Mouse (Mus musculus) forebrain, embryonic 10.5 days (tissue): Measurements from ENCODE around the gene Fgfr2. TPM values are rescaled to one million over a fixed set of nuclear protein-coding genes. Genes with fewer than 3 reads are reported as not detected.

Source experiments
- DNase-seq: peaks from one replicate; pipeline ENCODE4 v3.0.0-alpha.2; 2017; ENCODE audit warnings: low spot score; ENCODE audit errors: extremely low spot score
- H3K27ac ChIP-seq: fragments of 300-500 bp; sonication (generic); 2 replicates; pipeline ENCODE4 v1.5.1; 2016; ENCODE audit warnings: mild to moderate bottlenecking
- H3K27me3 ChIP-seq: fragments of 300-500 bp; sonication (generic); 2 replicates; pipeline ENCODE4 v1.6.1; 2016; ENCODE audit warnings: mild to moderate bottlenecking; ENCODE audit not compliant: poor library complexity, severe bottlenecking
- H3K36me3 ChIP-seq: fragments of 300-500 bp; sonication (generic); replicated peaks from 2 replicates; pipeline ENCODE4 v1.6.1; 2016; ENCODE audit warnings: mild to moderate bottlenecking, moderate library complexity
- H3K4me1 ChIP-seq: fragments of 300-500 bp; sonication (generic); 2 replicates; pipeline ENCODE4 v1.6.1; 2016
- H3K4me3 ChIP-seq: fragments of 300-500 bp; sonication (generic); 2 replicates; pipeline ENCODE4 v1.5.1; 2016; ENCODE audit warnings: mild to moderate bottlenecking, moderate library complexity
- H3K9me3 ChIP-seq: fragments of 300-500 bp; sonication (generic); 2 replicates; pipeline ENCODE4 v1.6.1; 2016; ENCODE audit warnings: mild to moderate bottlenecking, moderate library complexity
- WGBS: fragments of 180-500 bp; shearing (Covaris S2); methylation state at CpG from one replicate; pipeline ENCODE4 v1.1.7; 2016; 5-methylcytosine and 5-hydroxymethylcytosine counted together
- polyA plus RNA-seq: library from polyadenylated mRNA; unstranded; fragments of >200 nt; fragmentation: Nextera tagmentation; extraction: Ambion mirVana; gene quantifications from 2 replicates; pipeline ENCODE4 v1.2.1, GENCODE M21; 2016

Gene Fgfr2
- polyA plus RNA-seq, 1 experiment from 2014 or later = 55.7 TPM

DNA sequence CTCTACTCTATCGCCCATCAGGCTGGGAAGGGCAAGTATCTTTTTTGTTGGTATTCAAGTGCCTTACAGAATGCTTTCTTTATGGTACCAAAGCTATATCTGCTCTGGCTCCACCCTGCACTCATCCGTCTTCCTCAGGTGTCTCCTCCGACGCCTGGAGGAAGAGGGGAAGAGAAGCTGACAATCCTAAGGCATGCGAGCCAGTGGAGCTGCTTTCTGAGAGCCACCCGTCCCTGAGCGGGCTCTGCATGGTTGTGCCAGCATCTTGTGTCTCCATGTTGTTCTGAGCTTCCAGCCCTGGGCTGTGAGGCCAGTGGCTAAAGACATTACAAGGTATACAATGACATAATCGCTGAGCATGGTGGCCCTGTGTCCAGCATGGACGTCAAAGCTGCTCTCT lies 388.9 kb downstream of the Fgfr2 start:
- DNase-seq = no peak
- Histone ChIP-seq H3K9me3 (no peaks in the 10 kb centered on the region), H3K4me1 (peaks cover 77% of the 10 kb centered on the region), H3K4me3 (no peak overlapping the region), H3K36me3 (peaks cover 47% of the 10 kb centered on the region), H3K27me3 (peaks cover 31% of the 10 kb centered on the region), H3K27ac (peak overlapping the region; percentile 80)
- WGBS = 86% methylated on average over 9 of the region's 9 CpGs

DNA sequence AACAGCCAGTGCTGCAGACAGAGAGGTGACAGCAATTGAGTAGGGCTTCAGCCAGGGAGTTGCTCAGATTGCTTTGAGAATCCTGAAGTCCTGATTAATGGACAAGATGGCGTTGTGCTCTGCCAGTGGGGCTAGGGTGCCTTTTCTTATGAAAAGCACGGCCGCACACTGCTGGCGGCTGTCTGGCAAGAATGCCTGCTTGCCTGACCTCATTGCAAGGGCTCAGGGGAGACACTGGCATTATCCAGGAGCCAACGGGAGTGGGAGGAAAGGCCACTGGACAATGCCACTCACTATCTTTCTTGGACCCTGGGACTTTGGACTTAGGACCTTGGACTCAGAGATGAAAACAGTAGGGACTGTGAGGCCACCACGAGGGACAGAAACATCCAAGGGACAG lies 389.6 kb downstream of the Fgfr2 start:
- peaks cover 84% of the 10 kb centered on the region for H3K4me1 ChIP-seq
- 54% methylated on average over 6 of the region's 6 CpGs for WGBS

DNA sequence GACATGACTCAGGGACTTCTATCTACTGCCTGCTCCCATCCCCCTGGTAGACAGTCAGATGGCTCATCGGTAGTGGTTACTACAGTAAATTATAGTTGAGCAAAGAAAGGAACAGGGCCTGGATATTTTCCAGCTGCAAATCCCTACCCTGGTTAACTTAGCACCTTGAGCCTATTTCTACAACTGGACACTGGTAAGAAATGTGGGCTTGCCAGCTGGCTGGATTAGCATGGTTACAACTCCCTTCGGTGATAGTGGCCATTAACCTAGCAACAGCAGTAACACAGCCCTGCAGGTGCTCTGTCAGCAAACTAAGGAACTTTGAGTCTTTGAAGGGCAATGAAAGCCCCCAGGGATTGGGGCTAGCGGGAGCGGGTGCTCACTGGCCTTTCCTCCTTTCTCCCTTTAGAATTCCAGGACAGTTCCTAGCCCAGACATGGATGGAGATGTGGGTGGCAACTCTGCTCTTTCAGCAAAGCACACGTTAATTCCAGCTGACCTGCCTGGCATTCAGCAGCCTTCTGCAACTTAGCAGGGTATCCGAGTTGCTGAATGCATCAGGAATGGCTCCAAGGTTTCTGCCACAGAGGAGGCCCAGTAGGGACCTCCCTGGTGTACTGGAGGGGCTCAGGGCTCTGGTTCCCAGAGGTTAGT lies 390.9 kb downstream of the Fgfr2 start:
- 32% methylated on average over 6 of the region's 6 CpGs for WGBS
- Histone ChIP-seq H3K4me1 (peaks cover 97% of the 10 kb centered on the region), H3K4me3 (peak overlapping the region; percentile 20; the same call in 1 of the 2 replicates), H3K27me3 (peaks cover 46% of the 10 kb centered on the region), H3K27ac (peak overlapping the region; percentile 80), H3K36me3 (peaks cover 40% of the 10 kb centered on the region), H3K9me3 (no peaks in the 10 kb centered on the region)
- peak; percentile 60 for DNase-seq

More for the DNA sequence above, 389.6 kb downstream of the Fgfr2 start:
- H3K36me3 ChIP-seq = peaks cover 44% of the 10 kb centered on the region
- no peak for DNase-seq
- peak overlapping the region; percentile 80 for H3K27ac ChIP-seq
- H3K9me3 ChIP-seq = no peaks in the 10 kb centered on the region
- peaks cover 38% of the 10 kb centered on the region for H3K27me3 ChIP-seq
- no peak overlapping the region for H3K4me3 ChIP-seq

DNA sequence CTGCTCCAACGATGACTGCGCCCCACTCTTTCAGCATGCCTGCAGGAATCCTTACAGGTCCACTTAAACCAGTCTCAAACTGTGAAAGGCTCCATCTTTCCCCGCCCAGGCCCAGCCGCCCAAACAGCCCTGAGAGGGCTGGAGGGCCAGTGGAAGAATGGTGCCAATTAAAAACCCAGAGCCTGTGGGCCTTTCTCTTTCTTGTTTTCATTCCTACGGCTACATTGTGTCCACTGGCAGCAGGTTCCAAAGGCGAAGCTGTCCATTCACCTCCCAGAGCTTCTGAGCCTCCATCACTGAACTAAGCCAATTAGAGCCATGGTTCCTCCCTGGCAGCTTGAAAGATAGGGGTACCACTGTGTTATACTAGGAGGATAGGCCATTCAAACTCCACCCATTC lies 391.6 kb downstream of the Fgfr2 start:
- 26% methylated on average over 6 of the region's 6 CpGs for WGBS
- Histone ChIP-seq H3K4me3 (peak overlapping the region; percentile 10; the same call in 1 of the 2 replicates), H3K9me3 (no peaks in the 10 kb centered on the region), H3K27me3 (peaks cover 46% of the 10 kb centered on the region), H3K36me3 (peaks cover 35% of the 10 kb centered on the region), H3K4me1 (peaks cover 100% of the 10 kb centered on the region), H3K27ac (peak overlapping the region; percentile 80)
- DNase-seq = peak; percentile 83

DNA sequence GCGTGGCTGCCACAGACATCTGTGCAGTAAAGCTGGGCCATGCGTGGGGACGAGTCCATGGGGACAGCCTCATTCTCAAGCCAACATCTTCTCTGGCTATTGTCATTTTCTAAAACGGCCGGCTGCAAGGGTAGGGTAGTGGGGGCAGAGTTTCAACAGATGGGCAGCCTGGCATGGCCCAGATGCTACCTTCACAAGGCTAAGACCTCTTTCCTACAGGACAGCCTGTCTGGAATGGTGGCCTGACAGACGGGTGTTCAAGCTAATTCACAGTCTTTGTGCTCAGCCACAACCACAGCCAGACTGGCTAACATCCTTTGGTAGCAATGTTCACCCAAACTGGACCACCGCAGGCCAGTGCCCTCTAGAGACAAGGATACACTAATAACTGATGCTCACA lies 392.6 kb downstream of the Fgfr2 start:
- Histone ChIP-seq H3K27ac (peak overlapping the region; percentile 80), H3K4me1 (peaks cover 96% of the 10 kb centered on the region), H3K36me3 (peaks cover 32% of the 10 kb centered on the region), H3K27me3 (peaks cover 46% of the 10 kb centered on the region), H3K9me3 (no peaks in the 10 kb centered on the region), H3K4me3 (no peak overlapping the region)
- WGBS = 73% methylated on average over 7 of the region's 7 CpGs
- DNase-seq = no peak

DNA sequence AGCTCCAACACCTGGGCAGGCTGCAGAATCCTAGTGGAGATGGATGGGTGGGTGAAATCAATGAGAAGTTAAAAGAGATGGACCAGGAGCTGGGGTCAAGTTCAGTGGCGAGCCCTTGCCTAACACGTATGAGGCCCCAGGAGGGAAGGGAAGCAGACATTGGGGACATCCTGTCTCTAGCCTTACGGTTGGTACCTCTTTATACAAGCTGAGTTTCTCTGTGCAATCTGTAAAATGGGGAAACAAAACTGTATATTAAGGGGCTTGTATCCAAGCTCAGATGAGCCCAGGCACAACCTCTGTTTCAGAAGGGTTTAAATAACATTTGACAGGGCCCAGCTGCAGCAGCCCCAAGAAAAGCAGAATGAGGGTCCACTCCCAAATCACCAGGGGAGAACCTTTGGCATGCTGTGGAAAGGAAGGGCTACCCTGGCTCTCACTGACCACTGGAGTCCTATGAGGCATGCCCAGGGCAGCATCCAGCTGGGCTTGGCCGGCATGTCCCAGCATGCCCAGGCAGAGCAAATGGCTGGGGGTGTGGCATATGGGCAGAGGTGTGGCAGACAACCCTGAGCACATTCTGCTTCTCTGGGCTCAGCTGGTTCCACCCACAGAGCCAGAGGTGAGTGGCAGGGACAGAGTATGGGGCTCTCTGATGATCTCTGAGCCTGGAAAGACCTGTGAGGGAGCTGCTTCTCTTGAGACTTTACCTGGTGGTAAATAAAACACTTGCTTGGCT lies 393.9 kb downstream of the Fgfr2 start:
- DNase-seq = no peak
- Histone ChIP-seq H3K27me3 (peaks cover 35% of the 10 kb centered on the region), H3K4me1 (peaks cover 84% of the 10 kb centered on the region), H3K4me3 (no peak overlapping the region), H3K36me3 (peaks cover 26% of the 10 kb centered on the region), H3K9me3 (no peaks in the 10 kb centered on the region), H3K27ac (peak overlapping the region; percentile 80)
- 84% methylated on average over 4 of the region's 4 CpGs for WGBS

DNA sequence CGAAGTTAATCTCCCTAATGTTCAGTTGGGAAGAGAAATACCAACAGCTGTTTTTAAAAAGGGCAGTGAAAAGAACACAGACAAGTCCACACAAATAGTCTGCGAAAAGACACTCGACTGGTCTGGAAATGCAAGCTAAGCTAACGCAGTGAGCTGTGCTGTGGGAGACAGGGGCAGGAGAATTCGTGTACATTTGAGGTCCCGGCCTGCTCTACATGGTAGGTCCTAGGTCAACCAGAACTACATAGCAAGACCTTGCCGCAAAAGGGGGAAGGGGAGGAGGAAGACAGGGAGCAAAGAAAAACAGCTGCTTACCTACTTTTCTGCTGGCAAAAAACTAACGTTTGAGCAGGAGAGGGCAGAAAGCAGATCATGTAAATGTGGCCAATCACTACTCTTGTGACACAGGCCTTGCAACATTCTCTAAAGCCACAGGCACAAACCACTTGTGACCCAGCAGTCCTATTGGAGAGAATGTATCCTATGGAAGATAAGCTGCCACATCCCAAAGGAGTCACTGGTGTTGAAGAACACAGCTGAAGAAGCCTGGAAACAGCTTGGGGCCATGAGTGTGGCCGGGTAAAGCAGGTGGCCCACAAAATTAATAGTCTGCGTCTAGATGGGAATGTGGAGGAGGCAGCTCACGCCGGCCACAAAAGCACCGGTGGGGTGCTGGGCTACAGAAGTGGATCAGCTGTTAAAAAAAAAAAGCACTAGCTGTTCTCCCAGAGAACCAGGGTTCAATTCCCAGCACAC lies 396.9 kb downstream of the Fgfr2 start:
- peaks cover 76% of the 10 kb centered on the region for H3K4me1 ChIP-seq

DNA sequence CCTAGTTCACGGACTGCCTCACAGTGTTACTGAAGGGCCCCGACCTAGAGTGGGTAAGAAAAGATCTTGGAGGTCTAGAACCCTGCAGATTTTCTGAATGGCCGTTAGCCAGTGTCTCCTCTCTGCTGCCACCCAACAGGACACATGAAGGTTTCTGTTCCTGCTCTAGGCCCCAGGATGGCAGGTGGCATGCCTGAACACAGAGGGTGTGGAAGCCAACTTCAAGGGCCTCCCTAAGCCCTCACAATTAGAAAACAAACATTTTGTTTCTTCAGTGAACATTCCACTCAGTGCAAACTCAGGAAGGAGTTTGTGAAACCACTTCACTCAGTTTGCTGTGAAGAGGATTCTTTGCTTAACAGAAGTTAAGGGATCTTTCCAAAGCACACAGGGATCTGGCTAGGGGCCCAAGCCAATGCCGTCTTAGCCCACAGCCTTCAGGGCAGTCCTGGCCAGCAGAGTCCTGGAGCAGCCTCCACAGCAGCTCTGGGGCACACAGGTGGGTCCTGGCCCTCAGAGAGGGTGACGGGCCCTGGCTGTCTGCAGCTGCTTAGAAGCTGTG lies 398.6 kb downstream of the Fgfr2 start:
- WGBS = 95% methylated on average over 5 of the region's 5 CpGs
- H3K36me3 ChIP-seq = peaks cover 41% of the 10 kb centered on the region
- H3K4me1 ChIP-seq = peaks cover 76% of the 10 kb centered on the region
- H3K27ac ChIP-seq = peak overlapping the region; percentile 61
- no peak for DNase-seq
- H3K4me3 ChIP-seq = no peak overlapping the region
- peaks cover 23% of the 10 kb centered on the region for H3K27me3 ChIP-seq
- no peaks in the 10 kb centered on the region for H3K9me3 ChIP-seq

More for the DNA sequence above, 396.9 kb downstream of the Fgfr2 start:
- Histone ChIP-seq H3K36me3 (peaks cover 32% of the 10 kb centered on the region), H3K9me3 (no peaks in the 10 kb centered on the region), H3K27ac (peak overlapping the region; percentile 49), H3K27me3 (peaks cover 29% of the 10 kb centered on the region), H3K4me3 (no peak overlapping the region)
- WGBS = 88% methylated on average over 13 of the region's 13 CpGs
- DNase-seq = no peak

DNA sequence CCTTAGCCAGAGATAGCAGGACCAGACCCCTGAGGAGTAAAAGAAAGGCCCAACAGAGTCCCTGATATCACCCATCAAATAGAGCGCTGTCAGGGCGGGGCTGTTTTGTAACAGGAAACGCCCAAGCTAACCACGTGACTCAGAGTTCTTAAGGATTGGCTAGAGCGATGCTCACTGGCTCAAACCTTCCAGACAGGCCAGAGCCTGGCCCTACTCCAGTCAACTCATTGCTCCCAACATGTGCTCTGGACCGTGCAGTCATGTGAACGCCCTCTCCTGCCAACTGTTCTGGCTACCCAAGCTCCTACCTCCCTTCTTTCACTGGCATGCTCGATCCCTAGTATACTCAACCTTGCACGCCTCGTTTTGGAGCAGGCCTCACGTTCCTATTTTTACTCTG lies 399.2 kb downstream of the Fgfr2 start:
- Histone ChIP-seq H3K36me3 (peaks cover 37% of the 10 kb centered on the region), H3K4me1 (peaks cover 76% of the 10 kb centered on the region)
- WGBS = 94% methylated on average over 11 of the region's 11 CpGs

DNA sequence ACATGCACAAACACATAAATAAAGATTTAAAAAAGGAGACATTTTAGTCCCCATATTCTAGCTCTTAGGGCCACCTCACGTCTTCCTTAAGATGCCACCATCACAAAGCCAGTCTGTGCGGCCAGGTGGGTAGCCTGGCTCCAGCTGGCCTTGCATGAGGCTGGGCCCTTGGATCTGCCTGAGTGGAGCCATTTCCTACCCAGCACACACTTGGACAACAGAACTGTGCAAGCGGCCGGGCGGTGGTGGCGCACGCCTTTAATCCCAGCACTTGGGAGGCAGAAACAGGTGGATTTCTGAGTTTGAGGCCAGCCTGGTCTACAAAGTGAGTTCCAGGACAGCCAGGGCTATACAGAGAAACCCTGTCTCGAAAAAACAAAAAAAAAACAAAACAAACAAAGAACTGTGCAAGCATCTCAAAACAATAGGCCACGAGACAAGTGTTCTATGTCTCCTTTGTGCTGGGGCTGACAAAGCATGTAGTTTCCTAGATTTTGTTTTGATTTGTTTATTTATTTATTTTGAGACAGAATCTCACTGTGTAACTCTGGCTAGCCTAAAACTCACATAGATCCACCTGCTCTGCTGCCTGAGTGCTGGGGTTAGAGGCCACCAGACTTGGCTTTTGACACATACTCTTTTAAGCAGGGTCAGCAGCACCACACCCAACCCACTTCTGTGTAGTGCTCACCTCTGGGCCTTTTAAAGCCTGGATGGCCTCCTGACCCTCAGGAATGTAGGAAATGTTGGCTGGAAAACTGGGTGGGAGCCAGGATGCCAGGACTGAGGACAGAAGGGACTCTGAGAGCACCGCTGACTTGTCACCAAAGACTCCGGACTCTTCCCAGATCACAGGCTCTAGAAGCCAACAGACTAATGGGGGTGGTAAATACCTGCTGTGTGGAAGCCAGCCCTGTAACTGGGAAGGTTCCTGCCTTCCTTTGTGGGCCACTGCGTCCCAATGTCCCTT lies 400.5 kb downstream of the Fgfr2 start:
- no peaks in the 10 kb centered on the region for H3K9me3 ChIP-seq
- DNase-seq = no peak
- peaks cover 30% of the 10 kb centered on the region for H3K36me3 ChIP-seq
- peak overlapping the region; percentile 65 for H3K27ac ChIP-seq
- peaks cover 76% of the 10 kb centered on the region for H3K4me1 ChIP-seq
- peaks cover 5% of the 10 kb centered on the region; the same call in 1 of the 2 replicates for H3K27me3 ChIP-seq
- WGBS = 92% methylated on average over 12 of the region's 12 CpGs
- H3K4me3 ChIP-seq = no peak overlapping the region

More for the DNA sequence above, 399.2 kb downstream of the Fgfr2 start:
- Histone ChIP-seq H3K27me3 (peaks cover 16% of the 10 kb centered on the region), H3K4me3 (no peak overlapping the region), H3K27ac (0 out of 2 replicates have a peak overlapping the region, but pooled peaks have one; percentile 65), H3K9me3 (no peaks in the 10 kb centered on the region)
- no peak for DNase-seq

DNA sequence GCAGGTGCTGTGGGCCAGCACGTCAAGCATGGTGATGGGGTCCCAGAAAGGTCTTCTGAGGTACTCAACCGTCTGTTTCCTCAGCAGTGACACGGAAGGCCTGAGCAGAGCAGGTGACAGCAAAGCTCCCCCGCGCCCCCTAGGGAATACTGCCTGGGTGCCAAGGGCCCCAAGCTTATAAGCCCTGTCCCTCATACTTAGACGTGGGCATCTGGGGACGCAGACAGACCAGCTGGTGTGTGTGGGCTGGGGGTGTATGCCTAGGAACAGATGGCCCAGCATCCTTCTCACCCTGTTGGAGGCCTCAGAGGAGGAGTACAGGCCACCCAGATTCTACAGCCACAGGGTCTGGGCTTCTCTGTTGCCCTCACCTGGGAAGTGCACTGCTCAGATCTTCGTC lies 402.6 kb downstream of the Fgfr2 start:
- Histone ChIP-seq H3K9me3 (no peaks in the 10 kb centered on the region), H3K27me3 (peaks cover 5% of the 10 kb centered on the region; the same call in 1 of the 2 replicates), H3K27ac (peak overlapping the region; percentile 57), H3K4me3 (no peak overlapping the region), H3K36me3 (peaks cover 37% of the 10 kb centered on the region), H3K4me1 (peaks cover 70% of the 10 kb centered on the region)
- 89% methylated on average over 8 of the region's 8 CpGs for WGBS
- DNase-seq = no peak
